Mouse (Mus musculus): ENCODE results near the gene Tpra1.
A peak's percentile ranks its signal among the peaks of the same experiment; 100 is the strongest.

The Tpra1 gene

DNA sequence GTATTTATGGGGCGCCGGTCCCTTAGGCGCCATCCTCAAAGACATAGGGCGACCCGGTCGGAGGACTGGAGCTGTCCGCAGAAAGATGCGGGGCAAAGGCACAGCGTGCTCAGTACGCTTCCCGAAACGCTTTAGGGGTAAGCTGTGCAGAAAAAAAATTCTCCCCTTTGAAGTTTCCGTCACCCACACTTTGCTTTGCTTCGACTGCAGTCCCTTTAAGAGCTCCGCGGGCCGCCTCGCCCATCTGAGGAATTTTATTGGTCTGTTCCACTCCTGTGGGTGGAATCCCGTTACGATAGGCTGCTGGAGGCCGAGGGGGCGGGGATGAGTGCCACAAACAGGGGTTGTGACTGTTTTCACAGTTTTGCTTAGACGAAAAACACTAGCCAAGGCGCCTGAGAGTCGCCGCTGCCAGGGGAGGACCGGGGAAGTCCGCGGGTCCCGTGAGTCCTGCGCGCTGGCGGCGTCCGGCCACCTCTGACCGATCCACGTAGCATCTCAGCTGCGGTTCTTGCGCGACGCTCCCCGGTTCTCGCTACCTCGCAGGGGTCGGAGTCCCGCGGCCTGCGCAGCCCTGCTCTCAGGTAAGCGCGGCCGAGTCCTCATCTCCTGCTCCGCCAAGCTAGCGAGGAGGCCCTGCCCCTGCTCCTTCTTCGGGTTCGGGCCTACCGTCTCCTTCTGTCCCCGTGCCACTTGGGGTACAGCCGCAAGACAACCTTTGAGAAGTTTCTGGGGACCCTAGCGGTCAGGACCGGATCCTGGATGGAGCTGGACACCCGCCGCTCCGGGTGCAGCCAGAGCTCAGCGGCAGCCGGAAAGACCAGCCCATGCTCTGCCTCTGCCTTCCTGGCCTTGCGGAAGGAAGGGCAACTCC, at the start of gene Tpra1:
Gene Tpra1, plus strand, starts transcription at position 305 of the 874 bp plus-strand sequence.
- peak; percentile 92 for DNase-seq (ENCODE audit: low spot score)

DNA sequence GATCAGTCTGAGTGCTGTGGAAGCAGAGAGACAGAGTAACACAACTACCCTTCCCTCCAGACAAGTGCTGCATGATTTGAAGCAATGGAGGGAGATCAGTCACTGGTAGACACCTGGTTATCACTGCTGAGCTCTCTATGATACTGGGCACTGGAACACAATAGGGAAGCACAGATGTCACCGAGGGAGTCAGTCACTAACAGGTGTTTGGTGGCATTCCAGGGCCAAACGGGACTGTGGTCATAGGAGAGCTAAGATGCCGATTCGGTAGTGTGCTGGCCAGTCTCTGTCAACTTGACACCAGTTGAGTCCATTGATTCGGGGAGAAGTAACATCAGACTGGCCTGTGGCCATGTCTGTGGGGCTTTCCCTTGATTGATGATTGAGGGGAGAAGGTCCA, 47.5 kb upstream of the Tpra1 start:
- DNase-seq (ENCODE audit: low spot score) = no peak

DNA sequence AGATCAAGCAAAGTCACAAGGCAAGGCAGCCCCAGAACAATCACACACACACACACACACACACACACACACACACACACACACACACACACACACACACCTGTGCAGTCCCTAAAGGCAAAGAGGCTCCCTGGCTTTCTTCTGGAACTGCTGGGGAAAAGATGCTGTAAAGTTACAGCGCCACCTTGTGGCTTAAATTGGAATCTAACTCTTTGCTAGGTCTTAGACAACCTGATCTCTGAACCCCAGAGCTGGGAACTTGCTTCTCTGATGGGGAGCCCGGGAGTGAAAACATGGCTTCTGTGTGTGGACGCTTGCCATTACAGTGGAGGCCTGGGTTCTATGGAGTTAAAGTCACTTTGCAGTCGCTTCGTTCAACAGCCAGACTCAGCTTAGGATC, 46.4 kb upstream of the Tpra1 start:
- no peak for DNase-seq (ENCODE audit: low spot score)

DNA sequence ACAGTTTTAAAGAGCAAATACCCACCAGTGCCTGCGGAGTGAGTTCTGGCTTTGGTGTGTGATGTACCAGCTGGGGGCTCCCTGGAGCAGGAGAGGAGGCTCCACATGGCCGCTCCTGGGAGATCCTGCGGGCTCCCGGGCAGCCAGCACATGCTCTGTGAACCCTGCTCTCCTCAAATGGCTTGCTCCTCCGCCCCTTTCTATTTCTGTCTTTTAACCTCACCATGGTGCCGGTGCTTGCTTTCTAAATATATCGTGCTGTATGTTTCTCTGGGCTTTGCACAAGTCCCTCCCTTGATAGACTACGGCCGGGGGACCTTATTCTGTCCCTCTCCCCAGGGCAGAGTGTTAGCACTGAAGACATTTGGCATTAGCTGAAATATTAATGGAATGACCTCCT, 44.8 kb upstream of the Tpra1 start:
- no peak for DNase-seq (ENCODE audit: low spot score)

DNA sequence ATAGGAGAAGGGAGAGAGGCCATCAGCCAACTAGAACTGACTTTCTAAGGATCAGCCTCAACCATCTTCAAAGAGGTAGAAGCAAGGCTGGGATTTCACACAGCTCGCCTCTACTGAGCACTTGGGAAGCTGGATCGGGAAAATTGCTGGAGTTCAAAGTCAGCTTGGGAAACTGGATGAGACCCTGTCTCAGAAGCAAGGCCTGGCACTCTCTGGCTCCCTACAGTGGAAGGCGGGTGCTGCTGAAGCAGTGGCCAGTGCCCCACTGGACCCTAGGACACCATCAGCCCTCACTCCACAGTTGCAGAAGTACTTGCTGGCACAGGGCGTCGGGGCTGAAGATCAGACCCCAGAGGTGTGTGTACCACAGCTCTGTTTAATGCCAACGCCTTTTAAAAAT, 44.2 kb upstream of the Tpra1 start:
- no peak for DNase-seq (ENCODE audit: low spot score)

DNA sequence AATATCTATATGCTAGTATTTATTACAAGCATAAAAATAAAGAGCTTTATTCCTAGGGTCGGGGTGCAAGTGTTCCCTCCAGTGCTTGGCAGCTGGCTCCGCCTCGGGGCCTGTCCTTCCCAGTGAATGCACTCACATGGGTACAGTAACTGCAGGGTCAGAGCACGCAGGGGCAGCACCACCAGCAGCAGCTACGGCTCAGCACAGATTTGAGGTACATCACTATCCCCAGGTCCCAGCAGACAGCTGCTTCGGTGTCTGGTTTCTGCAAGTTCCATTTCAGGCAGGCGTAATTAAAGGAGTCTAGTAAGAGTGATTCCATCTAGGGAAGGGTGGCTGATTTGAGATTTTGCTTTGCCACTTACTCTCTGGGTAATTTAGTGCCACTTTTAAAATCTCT, 43.7 kb upstream of the Tpra1 start:
- DNase-seq (ENCODE audit: low spot score) = no peak

DNA sequence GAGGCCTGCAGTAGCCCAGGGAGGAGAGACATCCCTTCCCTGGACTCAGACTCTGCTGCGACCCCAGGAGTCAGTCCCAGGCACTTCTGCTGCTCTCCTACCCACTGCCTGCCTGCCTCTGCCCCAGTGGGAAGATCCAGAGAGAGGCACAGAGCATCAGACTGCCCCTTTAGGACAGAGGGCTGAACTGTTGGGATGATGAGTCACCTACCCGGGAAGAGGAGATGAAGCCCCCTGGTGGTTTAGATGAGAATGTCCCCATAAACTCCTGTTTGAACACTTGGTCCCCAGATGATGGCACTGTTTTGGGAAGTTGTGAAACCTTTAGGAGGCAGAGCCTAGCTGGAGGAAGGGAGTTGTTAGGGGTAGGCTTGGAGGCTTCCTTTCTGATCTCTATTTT, 41.1 kb upstream of the Tpra1 start:
- DNase-seq (ENCODE audit: low spot score) = no peak

DNA sequence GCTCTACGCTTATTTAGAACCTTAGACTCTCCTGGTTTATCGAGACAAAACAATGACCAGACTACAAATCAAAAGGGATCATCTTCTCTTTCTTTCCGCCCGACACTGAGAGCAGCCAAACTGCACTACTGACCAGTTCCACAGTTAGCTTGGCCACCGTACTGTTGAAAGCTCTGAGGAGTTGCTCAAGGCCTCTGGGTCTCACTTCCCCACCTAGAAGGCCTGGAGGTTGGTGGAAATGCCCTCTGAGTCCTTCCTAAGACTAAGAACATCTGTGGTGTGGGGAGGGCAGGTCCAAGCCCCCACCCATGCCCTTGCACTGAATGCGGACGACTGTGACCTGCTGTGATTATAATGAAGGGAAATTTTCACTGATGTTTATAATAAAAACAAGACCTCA, 36.3 kb upstream of the Tpra1 start:
- DNase-seq (ENCODE audit: low spot score) = no peak

DNA sequence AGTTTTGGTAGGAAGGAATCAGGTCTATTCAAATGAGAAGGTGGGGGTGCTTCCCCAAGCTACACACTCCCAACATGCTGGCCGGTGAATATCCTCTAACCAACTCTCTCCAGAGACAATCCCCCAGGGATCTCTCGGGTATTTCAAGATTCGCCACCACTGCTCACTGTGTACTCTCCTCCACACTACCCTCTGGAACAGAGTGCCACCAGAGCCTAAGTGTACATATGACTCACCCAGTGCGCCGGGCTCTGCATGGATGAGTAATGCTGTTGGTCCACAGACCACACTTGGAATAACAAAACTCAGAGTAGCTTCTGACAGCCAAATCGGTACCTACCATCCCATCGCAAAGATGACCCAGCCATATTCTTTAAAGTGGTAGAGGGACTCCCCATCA, 32.6 kb upstream of the Tpra1 start:
- no peak for DNase-seq (ENCODE audit: low spot score)

DNA sequence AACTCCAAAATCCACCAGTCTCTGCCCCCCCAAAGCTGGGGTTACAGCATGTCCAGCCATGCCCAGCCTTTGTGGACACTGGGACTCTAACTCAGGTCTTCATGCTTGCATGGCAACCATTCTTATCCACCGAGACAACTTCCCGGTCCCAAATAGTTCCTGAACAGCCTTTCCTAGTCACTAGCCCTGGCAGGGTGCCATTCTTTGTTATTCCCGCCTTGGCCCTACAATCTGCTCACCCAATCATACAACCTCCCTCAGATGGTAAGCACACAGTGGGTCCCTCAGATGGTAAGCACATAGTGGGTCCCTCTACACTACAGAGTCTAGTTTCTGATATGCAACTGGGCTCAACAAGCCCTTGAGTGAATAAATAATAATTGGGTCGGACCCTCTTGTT, 31.5 kb upstream of the Tpra1 start:
- no peak for DNase-seq (ENCODE audit: low spot score)

DNA sequence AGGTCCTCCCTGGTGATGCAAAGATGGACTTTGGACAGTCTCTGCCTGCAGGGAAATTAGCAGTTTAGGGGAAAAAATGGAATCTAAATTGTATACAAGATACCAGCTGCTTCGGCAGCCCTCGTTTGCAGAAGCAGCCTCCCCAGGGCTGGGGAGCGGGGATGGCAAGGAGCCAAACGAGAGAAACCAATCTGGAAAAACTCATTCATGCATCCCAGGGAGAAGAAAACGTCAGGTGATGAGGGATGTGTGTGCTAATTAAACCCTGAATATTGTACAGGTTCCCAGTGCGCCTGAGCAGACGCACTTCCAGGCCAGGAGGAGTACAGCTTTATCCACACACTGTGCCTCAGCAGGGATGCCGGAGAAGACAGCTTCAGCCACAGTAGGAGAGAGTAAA, 30.5 kb upstream of the Tpra1 start:
- DNase-seq (ENCODE audit: low spot score) = no peak

DNA sequence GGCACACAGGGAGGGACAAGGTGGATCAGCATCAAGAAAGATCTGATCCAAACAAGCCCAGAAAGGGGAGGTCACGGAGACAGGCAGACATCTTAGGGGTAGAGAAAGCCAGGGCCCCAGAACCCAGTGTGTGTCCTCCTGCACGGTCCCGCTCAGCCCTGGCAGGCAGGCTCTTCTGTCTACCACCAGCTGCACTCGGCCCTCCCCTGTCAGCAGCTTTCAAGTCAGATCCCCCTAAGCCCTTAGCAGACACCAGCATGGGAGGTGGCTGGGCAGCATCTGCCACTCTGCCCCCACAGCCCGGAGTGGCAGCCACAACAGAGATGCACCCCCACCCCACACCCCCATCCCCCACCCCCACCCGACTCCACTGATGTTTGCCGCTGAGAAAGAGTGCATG, 29.2 kb upstream of the Tpra1 start:
- DNase-seq (ENCODE audit: low spot score) = no peak

DNA sequence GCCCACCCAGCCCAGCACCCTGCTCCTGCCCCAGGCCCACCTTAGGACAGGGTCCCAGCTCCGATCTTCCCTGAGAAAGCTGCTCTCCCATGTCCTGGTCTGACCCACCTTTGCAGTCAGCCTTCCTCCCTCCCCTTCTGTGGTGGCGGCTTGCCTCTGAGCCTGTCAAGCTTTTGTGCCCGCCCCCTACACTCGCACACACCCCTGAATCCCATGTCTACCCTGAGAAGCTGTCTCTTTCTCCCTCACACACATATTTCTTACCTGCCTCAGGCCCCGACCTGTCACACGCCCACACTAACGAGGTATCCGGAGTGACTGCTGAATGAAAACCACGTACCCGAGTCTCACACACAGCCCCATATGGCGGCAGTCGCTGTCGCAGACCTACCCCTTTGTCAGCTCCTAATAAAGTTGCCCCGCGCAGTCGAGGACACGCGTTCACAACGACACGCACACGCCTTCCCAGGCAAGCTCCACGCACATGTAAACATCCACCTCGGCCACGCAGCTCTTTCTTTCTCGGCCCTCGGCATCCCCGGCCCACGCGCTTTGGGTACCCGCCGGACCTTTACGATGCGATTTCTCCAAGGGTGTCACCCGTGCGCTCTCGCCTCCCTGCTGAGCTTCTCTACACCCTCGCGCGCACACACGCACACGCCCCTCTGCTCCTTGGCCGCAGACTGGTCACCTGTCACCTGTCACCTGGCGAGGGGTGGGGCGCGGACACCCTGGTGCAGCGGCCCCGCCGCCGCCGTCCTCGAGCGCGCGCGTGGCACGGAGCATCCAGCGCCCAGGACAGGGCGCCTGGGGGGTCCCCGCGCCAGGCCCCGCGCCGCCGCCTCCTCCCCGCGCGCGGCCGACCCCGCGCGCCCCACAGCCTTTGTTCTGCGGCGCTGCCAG, 27.8 kb upstream of the Tpra1 start:
- no peak for DNase-seq (ENCODE audit: low spot score)

DNA sequence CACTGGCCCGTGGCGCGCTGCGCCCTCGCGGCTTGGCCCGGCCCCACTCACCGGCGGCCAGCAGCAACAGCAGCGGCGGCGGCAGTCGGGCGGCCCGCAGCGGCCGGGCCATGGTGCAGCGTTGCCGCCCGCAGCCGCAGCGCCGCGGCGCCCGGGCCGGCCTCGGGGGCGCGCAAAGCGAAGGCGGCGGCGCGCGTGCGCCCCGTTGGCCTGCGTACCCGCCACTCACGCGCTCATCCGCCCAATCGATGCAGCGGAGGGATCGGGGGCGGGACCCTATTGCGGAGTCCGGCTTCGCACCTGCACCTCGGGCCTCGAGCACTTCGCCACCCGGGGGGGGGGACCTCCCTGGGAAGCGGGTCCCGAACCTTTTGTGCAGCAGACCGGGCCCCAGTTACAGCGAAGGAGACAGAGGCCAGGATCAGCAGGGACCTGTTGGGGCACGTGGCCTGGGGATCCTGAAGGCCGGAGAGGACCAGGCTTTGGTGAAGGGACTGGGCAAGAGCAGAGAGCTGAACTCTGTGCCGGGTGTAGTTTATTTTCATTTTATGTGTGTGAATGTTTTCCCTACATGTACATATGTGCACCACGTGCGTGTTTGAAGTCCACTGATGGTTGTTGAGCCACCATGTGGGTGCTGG, 27.1 kb upstream of the Tpra1 start, which contains the start of gene Podxl2:
Gene Podxl2, minus strand, starts transcription at position 177 of the 641 bp plus-strand sequence.
- DNase-seq (ENCODE audit: low spot score) = peak; percentile 50

DNA sequence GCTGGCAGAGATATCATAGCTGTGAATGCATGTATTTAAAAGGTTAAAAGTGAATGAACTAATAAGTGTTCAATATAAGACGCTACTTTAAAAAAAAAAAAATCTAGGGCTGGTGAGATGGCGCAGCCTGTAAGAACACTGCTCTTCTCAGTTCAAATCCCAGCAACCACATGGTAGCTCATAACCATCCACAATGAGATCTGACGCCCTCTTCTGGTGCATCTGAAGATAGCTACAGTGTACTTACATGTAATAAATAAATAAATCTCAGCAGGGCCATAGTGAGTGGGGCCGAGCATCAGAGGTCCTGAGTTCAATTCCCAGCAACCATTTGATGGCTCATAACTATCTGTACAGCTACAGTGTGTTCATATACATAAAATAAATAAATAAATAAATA, 22.6 kb upstream of the Tpra1 start:
- DNase-seq (ENCODE audit: low spot score) = no peak

DNA sequence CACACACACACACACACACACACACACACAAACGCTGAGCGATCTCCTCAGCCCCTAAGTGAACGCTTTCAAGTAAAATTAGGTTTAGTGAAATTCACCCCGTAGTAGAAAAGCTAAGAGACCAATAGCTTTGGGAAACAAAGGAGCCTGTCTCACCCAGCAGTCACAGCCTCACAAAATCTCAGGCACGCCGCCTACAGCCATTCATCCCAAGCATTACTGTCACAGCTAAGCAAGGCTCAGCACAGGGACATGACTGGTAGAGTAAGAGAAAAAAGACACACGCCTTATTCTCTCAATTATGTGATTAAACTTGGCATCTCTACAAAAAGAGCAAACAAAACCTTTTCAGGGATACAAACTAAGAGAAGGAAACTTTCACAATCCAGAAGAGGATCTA, 20.7 kb upstream of the Tpra1 start:
- DNase-seq (ENCODE audit: low spot score) = no peak

DNA sequence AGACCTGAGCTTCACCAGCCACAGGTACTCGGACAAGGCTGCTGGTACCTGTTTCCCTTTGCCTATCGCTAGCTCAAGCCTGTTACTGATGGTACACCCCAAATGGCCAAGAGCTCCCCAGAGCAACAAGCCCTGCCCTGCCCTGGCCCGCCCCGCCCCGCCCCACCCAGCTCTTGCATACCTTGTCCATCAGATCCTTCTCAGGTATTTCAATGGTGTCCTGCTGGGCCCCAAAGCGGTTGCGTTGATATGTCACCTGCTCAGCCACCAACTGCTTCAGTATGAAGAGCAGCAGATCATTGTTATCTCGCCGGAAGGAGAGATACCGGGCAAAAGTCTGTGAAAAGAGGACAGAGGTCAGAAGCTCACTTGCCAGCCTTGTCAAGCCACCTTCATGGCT, 17.9 kb upstream of the Tpra1 start:
- DNase-seq (ENCODE audit: low spot score) = no peak

DNA sequence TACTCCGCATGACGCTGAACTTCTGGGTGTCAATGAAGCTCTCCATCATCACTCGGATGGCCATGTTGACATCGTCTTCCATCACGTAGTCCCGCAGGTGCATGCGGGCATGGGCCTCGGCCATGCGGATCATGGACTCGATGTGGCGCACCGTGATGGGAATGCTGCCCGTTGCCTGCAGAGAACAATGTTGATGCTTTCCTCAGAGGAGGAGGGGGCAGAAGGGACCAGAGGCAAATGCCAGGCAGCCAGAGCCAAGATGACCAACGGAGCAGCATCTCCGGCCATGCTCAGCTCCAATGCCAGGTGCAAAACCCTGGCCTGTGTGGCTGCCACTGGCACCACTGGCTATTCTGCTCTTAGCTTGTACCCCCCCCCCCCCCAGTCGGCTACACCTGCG, 17.4 kb upstream of the Tpra1 start:
- DNase-seq (ENCODE audit: low spot score) = no peak

DNA sequence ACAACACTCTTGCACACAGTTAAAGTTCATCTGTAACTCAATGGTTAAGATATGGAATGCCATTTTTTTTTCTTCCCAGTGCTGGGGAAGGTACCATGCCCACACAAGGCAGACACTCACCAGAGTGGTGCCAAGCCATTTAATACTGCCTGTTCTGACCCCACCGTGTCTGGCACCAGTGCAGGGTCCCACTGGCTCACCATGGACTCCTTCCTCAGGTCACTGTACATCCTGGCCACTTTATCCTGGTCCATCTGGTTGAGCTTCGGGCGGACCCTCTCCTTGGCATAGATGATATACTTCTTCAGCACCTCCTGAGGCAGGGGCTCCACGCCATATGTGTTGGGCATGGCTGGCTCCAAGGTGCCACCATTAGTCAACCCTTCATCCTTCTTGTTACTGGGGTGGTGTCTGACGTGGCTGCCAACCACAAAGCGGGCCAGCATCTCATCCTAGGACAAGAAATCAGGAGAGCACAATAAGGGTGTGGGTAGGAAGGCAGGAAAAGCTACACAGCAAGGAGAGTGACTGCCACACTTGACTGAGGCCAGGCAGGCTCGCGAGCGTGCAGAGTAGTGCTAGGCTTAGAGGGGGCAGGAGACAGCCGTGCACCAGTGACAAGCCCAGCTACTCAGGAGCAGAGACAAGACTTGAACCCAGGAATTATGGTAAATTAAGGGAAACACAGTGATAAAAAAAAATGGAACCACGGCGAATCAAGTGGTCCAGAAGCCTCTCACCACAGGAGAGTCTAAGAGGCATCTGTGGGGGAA, 16.2 kb upstream of the Tpra1 start:
- no peak for DNase-seq (ENCODE audit: low spot score)

DNA sequence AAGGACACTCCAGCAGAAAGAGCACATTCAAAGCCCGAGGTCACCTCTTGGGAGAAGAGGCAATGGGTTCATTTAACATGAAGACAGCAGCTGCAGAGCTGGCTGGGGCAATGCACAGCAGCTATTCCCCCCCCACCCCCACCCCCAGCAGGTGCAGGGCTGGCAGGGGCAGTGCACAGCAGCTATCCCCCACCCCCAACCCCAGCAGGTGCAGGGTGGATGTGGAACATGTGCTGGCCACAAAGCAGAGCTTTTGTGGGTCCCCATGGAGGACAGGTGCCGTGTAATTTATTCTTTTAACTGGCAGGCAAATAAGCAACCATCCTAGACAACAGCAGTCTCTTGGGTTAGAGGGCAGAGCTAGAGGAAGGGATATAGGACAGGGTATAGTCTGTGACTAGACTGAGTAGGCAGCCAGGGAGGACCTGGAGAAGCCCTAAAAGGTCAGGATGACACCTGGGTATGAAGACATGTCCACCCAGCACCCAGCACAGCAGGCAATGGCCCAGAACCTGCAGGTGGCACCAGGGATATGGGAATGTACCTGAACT, 15.6 kb upstream of the Tpra1 start:
- DNase-seq (ENCODE audit: low spot score) = no peak

DNA sequence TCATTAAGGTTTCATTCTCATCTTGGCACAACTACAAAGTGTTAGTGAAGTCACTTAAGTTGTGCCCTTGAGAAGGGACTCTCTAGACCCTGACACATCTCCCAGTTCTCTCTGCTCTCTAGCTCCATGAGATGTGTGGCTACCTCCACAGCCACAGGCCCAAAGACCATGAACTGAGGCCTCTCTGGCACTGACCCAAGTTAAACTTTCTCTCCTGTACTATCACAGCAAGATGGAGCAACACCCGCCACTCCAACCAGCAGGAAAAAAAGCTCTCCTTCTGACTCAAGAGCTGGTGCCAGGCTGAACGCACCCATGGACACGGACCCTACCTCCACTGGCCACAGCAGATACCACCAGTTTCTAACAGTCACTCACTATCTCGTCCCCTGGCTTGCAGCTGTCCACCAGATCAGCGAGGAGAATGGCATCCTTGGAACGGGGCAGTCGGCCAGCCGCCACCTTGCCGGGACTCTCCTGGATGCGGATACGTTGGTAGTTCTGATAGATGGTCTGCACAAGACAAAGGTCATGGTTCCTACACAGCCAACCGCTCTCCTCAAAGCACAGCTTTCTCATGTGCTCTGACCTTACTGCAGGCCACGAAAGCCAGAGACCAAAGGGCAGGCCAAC, 12.5 kb upstream of the Tpra1 start:
- DNase-seq (ENCODE audit: low spot score) = no peak

Measured in ovary, adult 18-20 months (tissue).